Mouse (Mus musculus): ENCODE measurements around the gene Acod1.

The Acod1 gene

DNA sequence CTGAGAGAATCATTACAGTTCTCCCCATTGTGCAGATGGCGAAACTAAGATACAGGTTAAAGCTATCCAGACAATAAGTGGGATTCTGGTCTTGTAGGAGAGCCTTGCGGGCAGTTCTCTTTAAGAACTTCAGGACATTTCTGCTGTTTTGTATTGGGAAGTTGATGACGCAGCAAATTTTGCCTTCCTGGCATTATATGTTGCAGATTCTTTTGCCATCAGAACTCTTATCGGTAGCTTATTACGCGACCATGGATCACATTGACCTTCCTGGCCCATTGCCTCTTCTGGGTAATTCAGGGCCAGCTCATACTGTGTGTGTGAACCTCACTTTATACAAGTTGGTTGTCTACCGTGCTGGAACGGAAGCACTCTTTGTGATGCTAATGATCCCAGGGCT, 27.0 kb downstream of the Acod1 start:
- no peak for DNase-seq (ENCODE audit: low spot score)

- no peak for DNase-seq (ENCODE audit: low spot score)
Measured at GRCm38 (mm10) chr14:103075166-103075565, 28.4 kb downstream of the Acod1 start.

GRCm38 (mm10) chr14:103077272-103078005, 30.7 kb downstream of the Acod1 start:
- DNase-seq (ENCODE audit: low spot score): no peak

DNA sequence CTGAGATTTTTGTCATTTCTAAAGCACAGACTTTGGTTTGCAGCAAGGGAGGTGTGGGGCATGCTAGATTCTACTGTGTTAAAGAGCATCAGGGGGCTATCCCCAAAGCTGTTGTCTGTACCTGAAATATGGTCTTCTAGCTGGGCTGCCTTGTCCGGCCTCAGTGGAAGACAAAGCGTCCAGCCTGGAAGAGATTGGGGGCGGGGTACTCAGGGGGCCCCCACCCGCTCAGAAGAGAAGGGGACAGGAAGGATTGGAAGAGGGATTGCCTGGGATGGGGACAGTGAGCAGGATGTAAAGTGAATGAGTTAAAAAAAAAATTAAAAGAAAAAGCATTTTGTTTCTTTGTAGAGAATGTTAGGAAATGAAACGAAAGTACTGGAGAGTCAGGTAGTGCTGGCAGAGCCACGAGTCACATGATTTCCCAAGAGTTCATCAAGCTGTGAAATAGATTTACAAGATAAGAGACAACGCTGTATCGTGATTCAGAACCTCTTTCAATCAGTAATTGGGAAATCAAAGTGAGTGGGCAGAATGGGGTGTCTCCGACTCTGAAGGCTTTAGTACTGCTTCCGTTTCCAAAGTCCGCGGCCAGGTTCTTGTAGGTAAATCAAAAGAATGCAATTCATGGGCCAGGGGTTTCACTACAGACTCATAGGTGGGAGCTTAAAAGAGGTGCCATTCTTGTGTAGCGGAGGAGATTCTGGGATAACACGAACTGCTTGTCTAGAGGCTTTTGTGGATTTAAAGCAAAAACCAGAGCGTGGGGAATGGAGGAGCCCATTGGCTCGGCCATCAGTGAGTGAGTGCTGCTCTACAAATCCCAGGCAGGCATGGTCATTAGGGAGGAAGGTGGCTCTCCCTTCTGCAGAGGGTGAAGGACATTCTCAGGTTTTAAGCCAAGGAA, 31.5 kb downstream of the Acod1 start:
- no peak for DNase-seq (ENCODE audit: low spot score)

GRCm38 (mm10) chr14:103079209-103079977, 32.6 kb downstream of the Acod1 start:
- no peak for DNase-seq (ENCODE audit: low spot score)

GRCm38 (mm10) chr14:103085840-103086533, 39.2 kb downstream of the Acod1 start:
- no peak for DNase-seq (ENCODE audit: low spot score)

GRCm38 (mm10) chr14:103086671-103087324, 40.0 kb downstream of the Acod1 start:
- DNase-seq (ENCODE audit: low spot score): no peak

- no peak for DNase-seq (ENCODE audit: low spot score)
Measured at GRCm38 (mm10) chr14:103087846-103088245, 41.1 kb downstream of the Acod1 start.

GRCm38 (mm10) chr14:103088624-103089023, 41.8 kb downstream of the Acod1 start:
- no peak for DNase-seq (ENCODE audit: low spot score)

GRCm38 (mm10) chr14:103093236-103093635, 46.5 kb downstream of the Acod1 start:
- DNase-seq (ENCODE audit: low spot score): no peak

DNA sequence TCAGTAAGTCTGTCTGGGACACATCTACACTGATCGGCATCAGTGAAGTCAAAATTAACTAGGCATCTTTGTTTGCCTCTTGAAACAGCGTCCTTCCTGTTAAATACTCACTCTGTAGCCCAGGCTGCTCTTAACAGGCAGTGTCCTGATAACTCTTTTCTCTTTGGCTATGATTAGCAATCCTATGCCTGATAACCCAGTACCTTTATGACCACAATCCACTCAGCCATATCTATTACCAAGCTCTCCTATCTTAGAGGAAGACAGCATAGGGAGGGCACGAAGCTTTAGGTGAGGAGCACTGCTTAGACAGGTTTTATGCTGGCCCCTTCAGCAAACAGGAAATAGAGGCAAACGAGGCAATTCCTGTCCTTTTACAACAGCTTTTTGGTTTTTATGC, 46.9 kb downstream of the Acod1 start:
- no peak for DNase-seq (ENCODE audit: low spot score)

- DNase-seq (ENCODE audit: low spot score): no peak
Measured at GRCm38 (mm10) chr14:103095036-103095435, 48.3 kb downstream of the Acod1 start.

- no peak for DNase-seq (ENCODE audit: low spot score)
Measured at GRCm38 (mm10) chr14:103095826-103096225, 49.0 kb downstream of the Acod1 start.

GRCm38 (mm10) chr14:103096621-103097020, 49.8 kb downstream of the Acod1 start:
- no peak for DNase-seq (ENCODE audit: low spot score)

GRCm38 (mm10) chr14:103098213-103098586, 51.4 kb downstream of the Acod1 start:
- DNase-seq (ENCODE audit: low spot score): no peak

DNA sequence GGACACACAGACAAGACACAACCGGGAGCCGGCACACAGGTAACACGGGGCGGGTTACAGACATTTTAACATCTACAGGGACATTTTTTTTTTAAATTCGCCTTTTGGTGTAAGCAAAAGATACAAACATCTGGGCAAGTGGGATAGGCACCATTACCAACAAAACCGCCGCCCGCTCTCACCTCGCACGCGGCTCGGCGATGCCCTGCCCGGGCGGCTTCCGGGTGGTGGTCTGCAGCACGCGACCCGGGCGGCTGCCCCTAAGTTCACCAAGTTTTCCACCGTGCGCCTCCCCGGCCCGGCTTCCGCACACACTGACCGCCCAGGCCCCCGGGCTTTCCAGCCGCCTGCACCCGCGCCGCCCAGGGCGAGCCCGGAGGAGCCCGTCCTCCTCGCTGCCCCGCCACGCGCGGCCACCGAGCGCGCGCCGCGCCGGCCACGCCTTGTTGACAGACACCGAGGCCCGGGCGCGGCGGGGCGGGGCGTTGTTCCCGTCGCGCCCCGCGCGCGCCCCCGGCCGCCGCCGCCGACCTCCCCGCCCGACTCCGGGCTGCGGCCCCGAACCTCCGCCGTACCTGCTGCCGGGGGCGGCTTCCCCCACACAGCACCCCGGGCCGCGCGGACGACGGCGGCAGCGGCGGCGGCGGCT, 51.9 kb downstream of the Acod1 start:
- peak; percentile 61 for DNase-seq (ENCODE audit: low spot score)

- DNase-seq (ENCODE audit: low spot score): peak; percentile 61
Measured at GRCm38 (mm10) chr14:103099238-103099933, 52.6 kb downstream of the Acod1 start, which contains the start of gene Fbxl3. Fbxl3 (minus strand) TSS chr14:103099566.

DNA sequence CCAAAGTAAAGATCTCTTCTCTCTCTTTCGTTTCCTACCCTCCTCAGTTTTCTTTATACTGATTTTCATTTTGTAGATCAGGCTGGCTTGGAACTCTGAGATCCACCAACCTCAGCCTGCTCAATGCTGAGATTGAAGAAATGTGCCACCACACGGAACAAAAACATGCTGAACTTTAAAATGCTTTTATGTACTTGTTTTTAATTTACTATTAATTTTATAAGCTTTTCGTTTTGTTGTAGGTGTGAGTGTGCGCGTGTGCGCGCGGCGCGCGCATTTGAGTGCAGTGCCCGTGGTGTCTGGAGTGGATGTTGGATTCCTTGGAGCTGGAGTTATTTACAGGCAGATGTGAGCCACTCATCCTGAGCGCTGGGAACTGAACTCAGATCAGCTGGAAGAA, 53.5 kb downstream of the Acod1 start:
- no peak for DNase-seq (ENCODE audit: low spot score)

- no peak for DNase-seq (ENCODE audit: low spot score)
Measured at GRCm38 (mm10) chr14:103101171-103101570, 54.4 kb downstream of the Acod1 start.

GRCm38 (mm10) chr14:103102246-103102645, 55.5 kb downstream of the Acod1 start:
- no peak for DNase-seq (ENCODE audit: low spot score)

All from ovary, postnatal 10 days (tissue).